Mouse (Mus musculus): ENCODE measurements around the gene Camta1. TPM values are rescaled to one million over a fixed set of nuclear protein-coding genes. Genes with fewer than 3 reads are reported as not detected.

The Camta1 gene
- total RNA-seq, 2 experiments from 2014 or later: 40.1 to 77.9 TPM

DNA sequence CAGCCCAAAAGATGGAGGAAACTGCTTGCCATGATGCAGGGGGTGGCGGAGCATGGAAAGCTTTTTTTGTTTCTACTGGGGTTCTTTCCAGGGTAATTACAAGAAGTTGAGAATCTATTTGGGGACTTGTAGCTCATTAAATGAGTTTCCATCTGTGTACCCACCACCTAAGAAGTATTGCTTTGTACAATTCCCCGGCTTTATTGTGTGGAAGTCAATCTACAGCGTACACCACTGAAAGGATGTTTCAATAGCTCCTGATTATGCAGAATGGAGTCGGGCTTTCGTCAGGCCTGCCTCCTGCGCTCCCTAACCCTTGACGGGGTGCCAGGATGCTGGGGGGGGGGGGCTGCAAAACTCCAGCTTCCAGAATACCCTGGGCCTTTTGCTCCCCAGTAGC is 167.1 kb downstream of the Camta1 start:
- no peak for ATAC-seq (replicated peaks; ENCODE audit: poor library complexity)

DNA sequence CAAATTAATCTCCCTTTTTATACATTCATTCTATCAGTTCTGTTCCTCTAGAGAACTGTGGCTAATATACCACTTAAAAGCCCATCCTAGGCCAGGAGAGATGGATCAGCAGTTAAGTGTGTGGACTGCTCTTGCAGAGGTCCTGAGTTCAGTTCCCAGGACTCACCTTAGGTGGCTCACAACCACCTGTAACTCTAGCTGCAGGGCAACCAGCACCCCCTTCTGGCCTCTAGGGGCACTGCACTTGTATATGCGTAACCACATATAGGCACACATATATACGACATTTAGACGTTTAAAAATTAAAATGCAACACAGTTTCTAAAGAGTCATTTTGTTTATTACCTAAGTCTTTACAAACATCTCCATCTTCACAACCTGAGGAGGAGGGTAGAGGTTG is 167.6 kb downstream of the Camta1 start:
- peak; percentile 48; the same call in 1 of the 2 replicates for ATAC-seq (replicated peaks; ENCODE audit: poor library complexity)

DNA sequence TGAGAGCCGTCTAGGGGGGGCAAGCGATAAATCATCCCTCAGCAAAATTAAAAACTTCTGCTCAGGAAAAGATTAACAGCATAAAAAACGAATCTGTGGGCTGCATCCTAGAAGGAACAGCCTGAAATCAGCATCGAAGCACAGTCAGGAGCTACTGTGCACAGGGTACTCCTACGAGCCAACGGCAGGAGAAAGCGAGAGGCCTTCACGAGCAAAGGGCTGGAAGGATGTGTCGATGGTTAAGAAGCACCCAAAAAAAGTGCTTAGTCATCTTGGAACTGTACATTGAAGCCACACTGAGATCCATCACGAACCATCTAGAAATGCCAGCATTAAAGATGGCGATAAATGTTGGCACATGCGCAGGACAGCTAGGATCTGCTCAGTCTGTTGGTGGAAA is 171.6 kb downstream of the Camta1 start:
- no peak for ATAC-seq (replicated peaks; ENCODE audit: poor library complexity)

DNA sequence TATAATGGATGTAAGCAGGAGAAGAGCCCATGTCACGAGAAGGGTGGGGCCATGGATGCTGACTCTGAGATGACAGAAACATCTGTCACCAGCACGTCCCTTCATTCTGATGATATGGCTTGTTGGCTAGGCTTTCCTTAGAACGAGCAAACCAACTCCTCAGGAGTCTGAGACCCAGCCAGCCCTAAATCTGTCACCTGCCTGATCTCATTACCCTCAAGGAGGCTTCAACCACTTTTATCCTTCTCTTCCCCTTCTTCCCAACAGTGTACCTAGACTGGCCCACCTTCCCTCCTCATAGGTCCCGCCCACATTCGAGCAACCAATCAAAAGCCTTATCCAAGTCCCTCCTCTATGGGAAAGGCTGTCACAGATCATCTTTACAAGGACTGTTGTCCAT is 173.5 kb downstream of the Camta1 start:
- ATAC-seq (replicated peaks; ENCODE audit: poor library complexity): no peak

DNA sequence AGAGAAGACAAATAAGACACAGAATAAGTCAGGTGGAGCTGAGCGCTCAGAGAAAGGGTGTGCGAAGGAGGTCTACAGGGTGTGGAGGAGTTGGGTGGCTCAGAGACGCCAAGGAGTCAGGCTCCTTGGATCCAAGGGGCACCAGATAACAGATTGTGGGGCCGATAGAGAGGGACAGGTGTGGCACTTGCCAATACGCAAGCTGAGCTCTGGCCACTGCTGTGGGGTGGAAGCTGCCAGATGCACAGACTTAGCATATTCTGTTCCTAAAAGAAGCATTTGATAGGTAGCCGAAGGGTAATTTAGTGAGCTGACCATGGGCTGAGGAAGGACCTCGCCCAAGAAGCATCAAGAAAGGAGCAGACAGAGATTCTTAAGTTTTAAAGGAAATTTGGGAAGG is 177.1 kb downstream of the Camta1 start:
- ATAC-seq (replicated peaks; ENCODE audit: poor library complexity): no peak

DNA sequence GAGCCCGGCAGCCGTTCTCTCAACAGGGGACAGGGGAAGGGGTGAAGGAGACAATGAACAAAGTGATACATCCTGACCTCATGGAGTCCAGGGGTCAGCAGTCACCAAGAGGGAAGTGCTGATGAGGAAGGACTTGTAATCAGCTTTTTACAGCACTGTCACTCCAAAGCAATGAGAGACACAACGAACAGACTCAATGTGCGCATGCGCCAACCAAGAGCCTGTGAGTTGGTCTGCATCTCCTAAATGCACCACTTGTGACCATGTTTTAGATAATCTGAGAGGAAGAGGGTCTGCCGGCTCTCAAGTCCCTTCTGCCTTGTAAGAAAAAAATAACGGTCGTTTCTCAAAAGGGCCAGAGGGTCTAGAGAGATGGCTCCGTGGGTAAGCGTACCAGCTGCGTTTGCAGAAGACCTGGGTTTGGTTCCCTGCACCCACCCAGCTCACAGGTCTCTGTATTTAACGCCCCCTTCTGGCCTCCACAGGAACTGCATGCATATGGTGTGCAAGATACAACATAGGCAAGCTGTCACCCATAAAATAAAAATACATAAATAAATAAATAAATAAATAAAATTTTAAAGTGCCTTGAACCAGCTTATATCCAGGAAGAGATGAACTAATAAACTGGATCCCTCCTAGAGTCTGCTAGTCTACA is 178.7 kb downstream of the Camta1 start:
- ATAC-seq (replicated peaks; ENCODE audit: poor library complexity): no peak

DNA sequence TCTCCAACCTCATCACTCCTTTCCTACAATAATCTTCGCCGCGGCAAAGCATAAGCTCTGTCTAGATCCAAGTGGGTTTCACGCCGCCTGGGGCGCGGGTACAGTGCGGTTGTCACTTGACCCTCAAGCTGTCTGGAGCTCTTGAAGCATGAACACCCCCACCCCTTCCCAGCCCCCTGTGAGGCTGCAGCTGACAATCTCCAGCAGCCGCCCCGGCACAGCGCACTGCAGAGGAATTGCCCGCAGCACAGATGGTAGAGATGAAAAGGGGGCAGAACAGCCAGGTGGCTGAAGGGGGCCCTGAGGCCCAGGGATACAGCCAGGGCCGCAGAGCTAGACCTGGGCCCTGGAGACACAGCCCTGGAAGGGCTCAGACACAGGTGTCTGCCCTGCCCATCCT is 189.2 kb downstream of the Camta1 start:
- ATAC-seq (replicated peaks; ENCODE audit: poor library complexity): no peak

DNA sequence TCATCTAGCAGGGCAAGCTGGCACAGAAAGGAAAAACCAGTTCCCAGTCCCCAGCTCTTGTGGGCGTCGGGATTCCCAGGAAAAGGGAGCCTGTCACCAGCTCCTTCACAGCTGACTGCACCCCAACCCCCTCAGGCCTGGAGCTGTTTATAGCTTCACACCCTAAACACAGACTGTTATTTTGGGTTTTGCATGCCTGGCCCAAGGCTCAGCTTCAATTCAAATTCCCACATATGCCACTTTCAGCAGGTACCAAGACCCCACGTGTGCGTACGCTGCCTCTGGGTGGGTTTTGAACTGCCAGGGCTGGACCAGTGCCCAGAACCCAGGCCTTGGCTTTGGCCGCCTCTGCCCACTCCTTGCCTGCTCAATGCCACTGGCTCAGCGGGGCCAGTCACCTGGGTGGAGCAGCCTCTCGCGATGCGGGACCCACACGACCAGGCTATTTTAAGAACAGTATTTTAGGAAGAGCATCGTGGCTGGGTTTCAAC is 195.2 kb downstream of the Camta1 start:
- no peak for ATAC-seq (replicated peaks; ENCODE audit: poor library complexity)

DNA sequence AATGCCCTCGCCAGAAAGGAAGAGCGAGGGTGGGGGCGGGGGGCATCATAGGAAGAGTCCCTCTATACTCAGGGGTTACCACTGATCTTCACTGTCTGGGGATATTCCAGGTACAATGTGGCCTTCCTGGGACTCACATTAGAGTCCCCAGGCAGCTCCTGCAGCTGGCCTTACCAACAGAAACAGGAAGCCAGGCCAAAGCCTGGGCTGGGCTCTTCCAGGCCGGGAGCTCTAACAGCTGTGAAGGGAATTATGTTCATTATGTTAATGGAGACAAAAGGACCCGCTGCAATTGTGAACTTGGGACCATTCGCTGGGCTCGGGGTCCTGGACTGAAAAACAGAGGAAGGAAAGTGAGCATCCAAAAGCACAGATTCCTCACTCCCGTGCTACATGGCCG is 200.2 kb downstream of the Camta1 start:
- no peak for ATAC-seq (replicated peaks; ENCODE audit: poor library complexity)

DNA sequence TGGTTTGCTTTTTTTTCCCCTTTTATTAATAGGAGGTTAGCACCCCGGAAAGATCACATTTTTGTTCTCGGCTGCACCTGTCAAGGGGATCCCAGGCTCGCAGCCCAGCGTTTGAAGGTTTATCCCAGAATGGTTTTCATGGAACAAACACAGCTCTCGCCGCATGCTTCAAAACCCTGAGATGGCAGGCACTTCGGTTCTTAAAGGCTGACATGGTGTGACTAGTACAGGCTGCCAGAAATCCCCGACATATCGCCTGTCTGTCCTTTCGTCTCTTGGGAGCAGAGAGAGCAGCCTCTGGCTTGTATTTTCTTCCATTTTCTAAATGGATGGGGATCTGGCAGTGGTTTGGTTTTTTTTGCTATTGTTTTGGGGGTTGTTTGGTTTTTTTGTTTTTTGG is 205.2 kb downstream of the Camta1 start:
- no peak for ATAC-seq (replicated peaks; ENCODE audit: poor library complexity)

DNA sequence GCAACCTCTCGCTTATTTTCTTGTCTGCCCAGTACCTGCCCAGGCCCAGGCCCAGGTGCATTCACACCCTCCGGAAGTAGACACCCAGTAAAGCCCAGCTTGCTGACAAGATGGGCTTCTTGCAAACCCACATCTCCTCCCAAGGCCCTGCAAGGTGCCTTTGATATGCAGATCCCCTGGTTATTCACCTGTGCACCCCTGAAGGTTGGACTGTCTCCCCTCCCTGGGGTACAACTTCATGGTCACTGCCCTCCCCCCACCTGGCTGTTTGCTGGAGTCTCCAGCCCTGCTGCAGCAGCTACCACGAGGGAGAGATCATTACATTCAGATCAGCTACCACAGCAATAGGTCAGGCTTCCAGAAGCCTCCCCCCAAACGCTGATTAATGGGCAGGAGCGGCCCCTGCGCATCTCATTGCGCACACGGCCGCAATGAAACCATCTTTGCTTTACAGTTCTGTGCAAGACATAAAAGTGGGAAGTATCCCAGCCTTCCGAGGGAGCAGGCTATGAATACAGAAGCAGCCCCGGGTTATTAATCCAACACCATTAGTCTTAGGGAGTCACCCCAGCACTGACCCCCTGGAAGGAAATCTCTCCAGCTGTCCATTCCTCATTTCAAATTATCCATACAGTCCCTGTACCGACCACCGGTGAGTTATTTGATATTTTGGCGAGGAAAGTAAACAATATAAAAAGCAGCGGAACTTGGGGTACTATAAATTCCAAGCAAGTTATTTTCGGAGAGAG is 205.9 kb downstream of the Camta1 start:
- ATAC-seq (replicated peaks; ENCODE audit: poor library complexity): no peak

DNA sequence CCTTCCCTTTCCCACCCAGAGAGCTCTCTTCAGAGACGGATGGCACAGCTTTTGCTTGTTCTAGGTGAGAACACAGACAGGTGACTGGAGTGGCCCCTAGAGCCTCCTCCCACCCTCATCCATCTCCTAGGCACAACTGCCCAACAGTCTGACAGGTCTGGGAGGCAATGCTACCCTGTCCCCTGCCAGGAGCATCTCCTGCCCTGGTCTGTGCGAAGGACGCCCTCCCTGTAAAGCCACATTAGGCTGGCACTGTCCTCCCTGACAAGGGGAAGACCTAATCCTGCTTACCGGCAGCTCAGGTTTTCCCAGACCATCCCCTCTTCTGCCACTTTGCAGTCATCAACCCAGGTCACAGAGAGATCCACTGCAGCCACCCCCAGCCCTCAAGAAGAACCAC is 206.4 kb downstream of the Camta1 start:
- ATAC-seq (replicated peaks; ENCODE audit: poor library complexity): no peak

DNA sequence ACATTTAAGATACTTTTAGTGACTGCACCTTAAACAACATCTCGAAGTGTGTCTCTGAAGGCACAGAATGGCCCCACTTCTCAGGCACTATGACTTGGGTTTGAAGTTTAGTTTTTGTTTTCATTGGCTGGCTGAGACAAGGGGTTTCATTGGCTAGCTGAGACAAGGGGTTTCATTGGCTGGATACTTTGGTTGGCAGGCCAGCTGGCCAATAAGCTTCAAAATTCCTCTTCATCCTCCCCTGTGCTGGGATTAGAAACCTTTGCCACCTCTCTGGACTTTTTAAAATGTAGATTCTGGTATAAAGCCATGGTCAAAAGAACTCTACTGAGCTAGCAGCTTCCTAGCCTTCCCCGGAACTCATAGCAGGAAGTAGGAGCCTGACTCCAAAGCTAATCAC is 219.3 kb downstream of the Camta1 start:
- ATAC-seq (replicated peaks; ENCODE audit: poor library complexity): no peak

DNA sequence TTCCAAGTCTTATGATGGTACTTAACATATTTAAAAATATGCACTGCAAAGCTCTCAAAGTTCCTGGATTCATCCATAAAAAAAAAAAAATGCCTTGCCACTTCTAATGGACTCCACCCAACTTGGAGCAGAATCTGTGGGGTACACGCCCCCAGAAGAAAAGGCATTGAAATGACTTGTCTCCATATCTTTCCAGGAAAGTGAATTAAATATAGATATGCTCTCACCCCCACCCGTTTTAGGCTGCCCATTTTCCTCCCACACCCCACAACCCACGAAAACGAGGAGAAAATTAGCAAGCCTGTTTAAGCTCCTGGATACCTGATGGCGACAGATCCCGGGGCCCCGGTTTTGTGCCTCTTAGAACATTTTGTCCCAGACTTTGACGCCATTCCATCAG is 220.7 kb downstream of the Camta1 start:
- no peak for ATAC-seq (replicated peaks; ENCODE audit: poor library complexity)

DNA sequence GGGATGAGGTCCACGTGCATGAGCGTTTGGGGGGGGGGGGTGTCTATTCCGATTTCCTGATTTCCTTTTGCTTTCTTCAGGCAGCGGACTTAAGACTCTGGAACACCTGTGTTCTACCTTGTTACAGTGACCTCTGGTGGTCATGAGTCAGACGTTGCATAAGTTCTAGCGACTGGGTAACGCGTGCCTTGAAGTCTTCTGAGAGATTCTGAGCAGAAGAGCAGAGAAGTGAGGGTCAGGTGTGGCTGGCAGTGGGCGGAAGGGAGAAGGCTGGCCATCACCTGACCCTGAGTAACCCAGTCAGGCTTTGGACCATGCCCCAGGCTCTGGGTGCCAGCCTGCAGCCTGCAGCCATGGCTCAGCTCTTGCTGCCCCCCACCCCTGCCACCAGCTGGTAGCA is 222.7 kb downstream of the Camta1 start:
- ATAC-seq (replicated peaks; ENCODE audit: poor library complexity): no peak; the same call in 1 of the 2 replicates

DNA sequence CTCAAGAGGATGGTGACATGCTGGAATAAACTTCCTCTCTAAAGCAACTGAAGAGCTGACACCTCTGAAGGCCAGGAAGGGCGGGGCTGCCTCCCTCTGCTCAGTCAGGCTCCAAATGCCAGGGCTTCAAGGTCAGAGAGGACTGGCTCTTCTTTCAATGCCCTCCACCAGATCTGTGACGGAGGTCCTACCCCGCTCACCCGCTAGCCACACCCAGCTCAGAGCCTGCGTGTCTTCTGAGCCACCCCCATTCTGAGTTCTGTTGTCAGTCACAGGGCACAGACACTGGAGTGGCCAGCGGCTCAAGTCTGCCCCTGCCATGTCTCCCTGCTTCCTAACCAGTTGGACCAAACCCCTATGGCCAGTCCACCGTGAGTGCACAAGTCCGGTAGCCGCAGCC is 224.3 kb downstream of the Camta1 start:
- no peak for ATAC-seq (replicated peaks; ENCODE audit: poor library complexity)

DNA sequence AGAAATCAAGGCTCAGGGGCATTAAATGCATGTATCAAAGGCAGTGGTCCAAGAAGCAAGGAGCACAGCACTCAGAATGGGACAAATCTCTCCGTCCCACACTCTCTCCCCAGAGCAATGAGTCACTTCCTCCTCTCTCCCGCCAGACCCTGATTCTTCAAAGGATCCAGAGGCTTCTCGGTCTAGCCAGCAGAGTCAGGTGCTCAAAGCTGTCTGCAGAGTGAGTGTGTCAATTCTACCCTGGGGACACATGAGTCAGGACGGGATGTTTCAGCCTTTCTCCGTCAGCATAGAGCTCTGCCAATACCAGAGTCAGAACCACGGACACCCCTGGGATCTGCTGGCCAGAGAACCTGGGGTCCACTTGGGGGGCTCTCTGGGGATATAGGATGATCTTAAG is 226.9 kb downstream of the Camta1 start:
- no peak for ATAC-seq (replicated peaks; ENCODE audit: poor library complexity)

DNA sequence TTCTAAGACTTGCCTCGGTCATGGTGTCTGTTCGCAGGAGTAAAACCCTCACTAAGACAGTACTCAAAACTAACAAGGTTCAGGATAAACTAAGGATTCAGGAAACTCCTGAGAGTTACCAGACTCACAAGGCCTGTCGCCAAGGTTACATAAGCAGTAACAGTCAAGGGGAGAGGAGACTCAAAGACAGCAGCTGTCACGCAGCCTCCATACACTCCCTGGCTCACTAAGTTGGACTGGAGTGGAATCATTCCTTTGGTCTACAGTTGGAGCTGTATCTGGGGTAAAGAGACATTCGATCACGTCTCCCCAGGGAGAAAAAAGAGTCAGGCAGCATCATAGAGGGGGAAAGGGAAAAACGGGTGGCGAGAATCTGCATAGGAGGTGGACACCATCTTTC is 227.9 kb downstream of the Camta1 start:
- no peak for ATAC-seq (replicated peaks; ENCODE audit: poor library complexity)

DNA sequence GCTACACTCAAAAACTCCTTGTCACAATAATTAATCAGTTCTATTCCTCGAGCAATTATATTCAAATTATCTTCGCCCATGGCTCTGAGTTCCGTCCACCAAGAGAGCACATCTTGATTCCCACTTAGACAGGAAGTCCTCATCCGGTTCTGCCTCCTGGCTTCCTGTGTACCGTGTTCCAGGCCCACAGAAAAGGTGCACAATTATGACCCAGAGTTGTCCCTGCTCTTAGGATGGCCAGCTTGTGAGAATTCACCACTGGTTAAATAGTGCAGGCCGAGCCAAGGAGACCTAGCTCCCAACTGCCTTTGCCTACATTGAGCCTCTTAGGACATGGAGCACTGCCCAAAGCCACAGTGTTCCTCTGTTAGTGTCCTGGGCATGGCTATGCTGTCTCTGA is 229.4 kb downstream of the Camta1 start:
- ATAC-seq (replicated peaks; ENCODE audit: poor library complexity): no peak

DNA sequence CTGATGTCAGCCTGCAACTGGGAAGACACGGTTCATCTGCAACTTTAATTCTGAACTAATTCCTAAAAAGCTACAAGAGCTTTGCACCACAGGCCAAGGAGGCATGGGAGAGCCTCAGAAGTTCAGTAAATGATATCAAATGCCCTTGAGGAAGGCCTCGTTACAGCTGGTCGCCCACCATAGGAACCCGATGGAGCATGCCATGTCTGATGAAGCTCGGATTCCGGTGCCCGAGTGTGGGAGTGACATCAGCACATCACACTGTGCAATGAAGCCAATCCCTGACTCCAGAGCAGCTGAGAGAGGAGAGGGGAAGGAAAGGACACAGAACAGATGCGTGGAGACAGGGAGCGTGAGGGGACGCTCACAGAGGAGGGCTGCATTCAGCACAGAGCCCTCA is 231.0 kb downstream of the Camta1 start:
- ATAC-seq (replicated peaks; ENCODE audit: poor library complexity): no peak

DNA sequence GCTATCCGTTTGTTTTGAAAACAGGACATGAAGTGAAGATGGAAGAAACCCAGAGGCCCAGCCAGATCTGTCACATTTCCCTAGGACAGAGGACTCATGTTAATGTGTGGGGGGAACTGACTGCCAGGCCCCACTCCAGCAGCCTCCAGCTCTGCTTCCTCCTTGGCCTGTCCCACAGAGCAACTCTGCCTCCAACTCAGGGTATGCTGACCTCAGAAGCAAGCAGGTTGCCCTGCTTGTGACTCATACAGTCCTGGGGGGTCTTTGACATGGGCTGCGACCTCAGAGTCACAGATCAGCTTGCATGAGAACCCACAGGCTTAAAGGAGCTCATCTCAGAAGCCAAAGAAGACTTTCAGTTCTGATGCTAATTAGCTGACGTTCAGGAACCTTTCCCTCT is 231.4 kb downstream of the Camta1 start:
- no peak for ATAC-seq (replicated peaks; ENCODE audit: poor library complexity)

DNA sequence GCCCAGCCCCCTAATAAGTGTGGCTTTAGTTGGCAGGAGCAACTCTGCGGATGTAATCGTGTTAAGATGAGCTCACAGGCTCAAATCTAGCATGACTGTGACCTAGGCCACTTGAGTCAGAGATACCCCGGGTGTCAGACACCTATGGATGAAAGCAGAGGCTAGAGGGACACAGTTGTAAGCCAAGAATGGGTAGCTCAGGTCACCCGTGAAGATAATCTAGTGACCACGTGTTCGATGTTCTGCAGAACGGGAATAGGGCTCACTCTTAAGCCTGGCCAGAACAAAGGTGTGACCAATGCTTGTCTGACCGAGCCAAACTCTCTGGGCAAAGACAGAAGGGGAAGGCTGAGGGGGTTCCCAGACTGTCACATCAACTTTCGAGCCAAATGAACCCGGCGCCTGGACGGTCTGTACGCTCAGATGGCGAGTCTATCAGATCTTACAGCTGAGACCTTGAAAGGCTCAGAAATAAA is 242.1 kb downstream of the Camta1 start:
- no peak for ATAC-seq (replicated peaks; ENCODE audit: poor library complexity)

Measured in megakaryocyte progenitor cell, adult 5-6 weeks (primary cell).